Mouse (Mus musculus) hematopoietic stem cell, adult 5-6 weeks (primary cell): ENCODE measurements around the gene Taf11. TPM values are rescaled to one million over a fixed set of nuclear protein-coding genes. Genes with fewer than 3 reads are reported as not detected.

Experiments
- ATAC-seq, 2 experiments: fragments of 125-278 bp in 1 of 2; replicated peaks in 1 of 2; 2 replicates each; pipeline ENCODE4 v1.8.0; 2016 to 2017; ENCODE audit warnings: inconsistent platforms in 2 of 2, mild to moderate bottlenecking in 2 of 2, moderate number of reproducible peaks in 2 of 2, low read depth in 1 of 2, moderate TSS enrichment in 1 of 2; ENCODE audit not compliant: low FRiP score in 2 of 2, poor library complexity in 2 of 2, severe bottlenecking in 2 of 2, insufficient read depth in 1 of 2, low TSS enrichment in 1 of 2
- total RNA-seq: library from RNA; stranded (forward); fragments of 172-1452, 232-1000 nt; gene quantifications from 2 replicates; pipeline ENCODE4 v1.2.3, GENCODE M21; 2017

Taf11 gene
- total RNA-seq, 1 experiment from 2014 or later, result 57.5 TPM

GRCm38 (mm10) chr17:27931826-27932225 lies 22.2 kb upstream of the Taf11 start:
- ATAC-seq, result no peak

- no peak for ATAC-seq
Observed at GRCm38 (mm10) chr17:27930291-27930690, 20.6 kb upstream of the Taf11 start.

GRCm38 (mm10) chr17:27925504-27925903 lies 15.9 kb upstream of the Taf11 start:
- ATAC-seq, result peak; percentile 49 to 81

GRCm38 (mm10) chr17:27925054-27925453 lies 15.4 kb upstream of the Taf11 start:
- no peak for ATAC-seq

GRCm38 (mm10) chr17:27922174-27922712 lies 12.6 kb upstream of the Taf11 start:
- ATAC-seq, result no peak

- ATAC-seq, result no peak
Observed at GRCm38 (mm10) chr17:27920676-27921075, 11.0 kb upstream of the Taf11 start.

GRCm38 (mm10) chr17:27916366-27916765 lies 6.7 kb upstream of the Taf11 start:
- ATAC-seq, result no peak

- ATAC-seq, result no peak
Observed at GRCm38 (mm10) chr17:27914742-27915141, 5.1 kb upstream of the Taf11 start.

- ATAC-seq, result no peak
Observed at GRCm38 (mm10) chr17:27911371-27911770, 1.7 kb upstream of the Taf11 start.

GRCm38 (mm10) chr17:27908888-27909621 lies 589 bp downstream of the Taf11 start, which contains the start of gene Anks1:
Anks1 (plus strand) TSS chr17:27909306.
- peak; percentile 28 to 49; a peak in 3 of 4 replicates for ATAC-seq

- peak; percentile 41 to 42; a peak in 2 of 4 replicates for ATAC-seq
Observed at GRCm38 (mm10) chr17:27908206-27908887, 1.3 kb downstream of the Taf11 start.

GRCm38 (mm10) chr17:27907512-27908205 lies 2.0 kb downstream of the Taf11 start:
- peak; percentile 76 to 79 for ATAC-seq

- ATAC-seq, result no peak
Observed at GRCm38 (mm10) chr17:27886499-27887210, 23.0 kb downstream of the Taf11 start.

GRCm38 (mm10) chr17:27883994-27884393 lies 25.6 kb downstream of the Taf11 start:
- ATAC-seq, result no peak

- no peak; a peak in 1 of 4 replicates for ATAC-seq
Observed at GRCm38 (mm10) chr17:27883129-27883528, 26.5 kb downstream of the Taf11 start.

GRCm38 (mm10) chr17:27881518-27881917 lies 28.1 kb downstream of the Taf11 start:
- ATAC-seq, result no peak; a peak in 1 of 4 replicates

GRCm38 (mm10) chr17:27874510-27874909 lies 35.1 kb downstream of the Taf11 start:
- ATAC-seq, result no peak
